Mouse (Mus musculus) mouse embryonic stem cell (cell line): ENCODE measurements around the gene Gm21411.
"Not testable (repeated sequence)": the region's sequence is repeated elsewhere in the genome, so short reads cannot be mapped to it uniquely, and the experiment has no call there.

Experiments used
- in situ Hi-C, 2 experiments: fragments of 300-500 bp; cut with MboI; formaldehyde crosslinking; loops; 1 replicate in 1 of 2; 3 replicates in 1 of 2; pipeline ENCODE4 v1.14.3; 2019 to 2020; ENCODE audit warnings: low sequenced_read_pairs in 2 of 2, low pct_unique_long_range_greater_than_20kb in 1 of 2, mixed read lengths in 1 of 2; ENCODE audit not compliant: unreplicated experiment in 1 of 2

The Gm21411 gene

DNA sequence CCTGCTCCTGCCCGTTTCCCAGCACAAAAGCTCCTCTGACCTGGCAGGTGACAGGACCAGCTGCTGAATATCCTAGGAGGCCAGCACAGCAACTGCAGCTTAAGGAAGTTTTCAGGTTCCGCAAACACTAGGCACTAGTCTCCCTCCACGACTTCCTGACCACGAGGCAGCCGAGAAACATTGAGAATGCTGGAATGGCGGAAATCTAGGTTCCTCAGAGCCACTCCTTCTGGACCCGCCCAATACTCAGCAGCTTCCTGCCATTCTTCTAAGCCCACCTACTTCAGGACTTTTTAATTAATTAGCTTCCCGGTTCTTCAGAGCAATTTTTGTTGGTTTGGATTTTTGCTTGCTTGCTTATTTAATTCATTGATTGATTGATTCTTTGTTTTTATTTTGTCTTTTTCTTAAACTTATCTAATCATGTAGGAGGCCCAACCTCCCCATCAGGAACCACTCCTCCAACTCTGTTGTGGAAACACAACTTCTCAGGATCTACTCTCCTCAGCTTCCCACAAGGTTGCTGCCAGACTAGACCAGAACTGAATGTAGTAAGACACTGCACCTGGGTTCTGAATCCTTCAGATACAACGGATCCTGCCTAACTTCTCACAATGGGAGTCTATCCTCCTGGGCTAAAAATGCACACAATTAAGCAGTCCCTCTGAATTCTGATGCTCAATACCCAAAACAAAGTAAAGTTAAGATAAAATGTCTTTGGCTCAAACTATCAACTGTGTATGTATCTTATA lies at the start of gene Gm21411:
TSS of gene Gm21411 (minus strand) at position 205 of the 752 bp plus-strand sequence.
- in situ Hi-C loops, result not testable (repeated sequence)

- in situ Hi-C loops, result not testable (repeated sequence)
Observed at GRCm38 (mm10) chr4:146941691-146942090, 32.3 kb upstream of the Gm21411 start.

DNA sequence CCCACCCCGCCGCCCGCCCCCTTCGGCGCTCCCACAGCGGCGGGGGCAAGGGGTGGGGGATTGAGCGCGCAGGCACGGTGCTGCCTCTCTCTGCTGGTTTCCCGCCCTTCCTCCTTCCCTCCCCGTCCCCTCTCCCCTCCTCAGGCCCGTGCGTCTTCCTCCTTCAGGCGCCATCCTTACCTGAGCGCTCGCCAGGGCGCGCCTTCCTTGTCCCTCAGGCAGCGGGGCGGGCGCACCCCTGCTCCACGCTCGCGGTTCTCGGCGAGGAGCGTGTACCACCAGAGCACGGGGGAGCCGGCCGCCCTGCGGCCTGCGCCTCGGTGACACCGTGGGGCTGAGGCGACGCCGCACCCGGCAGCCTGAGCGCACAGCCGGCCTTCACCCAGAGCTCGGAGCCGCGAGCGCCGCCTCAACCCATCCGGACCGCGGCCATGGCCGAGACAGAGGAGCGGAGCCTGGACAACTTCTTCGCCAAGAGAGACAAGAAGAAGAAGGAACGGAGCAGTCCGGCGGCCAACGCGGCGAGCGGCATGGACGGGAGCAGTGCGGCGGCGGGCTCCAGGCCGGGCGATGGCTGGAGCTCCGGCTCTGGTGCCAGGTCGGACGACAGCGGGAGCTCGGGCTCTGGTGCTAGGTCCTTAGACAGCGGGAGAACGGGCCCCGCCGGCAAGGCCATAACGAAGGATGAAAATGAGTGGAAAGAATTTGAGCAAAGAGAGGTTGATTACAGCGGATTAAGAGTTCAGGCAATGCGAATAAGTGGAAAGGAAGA lies 23.1 kb upstream of the Gm21411 start:
- in situ Hi-C loops, result no loop called here

- in situ Hi-C loops, result no loop called here
Observed at GRCm38 (mm10) chr4:146915196-146915595, 5.8 kb upstream of the Gm21411 start.

DNA sequence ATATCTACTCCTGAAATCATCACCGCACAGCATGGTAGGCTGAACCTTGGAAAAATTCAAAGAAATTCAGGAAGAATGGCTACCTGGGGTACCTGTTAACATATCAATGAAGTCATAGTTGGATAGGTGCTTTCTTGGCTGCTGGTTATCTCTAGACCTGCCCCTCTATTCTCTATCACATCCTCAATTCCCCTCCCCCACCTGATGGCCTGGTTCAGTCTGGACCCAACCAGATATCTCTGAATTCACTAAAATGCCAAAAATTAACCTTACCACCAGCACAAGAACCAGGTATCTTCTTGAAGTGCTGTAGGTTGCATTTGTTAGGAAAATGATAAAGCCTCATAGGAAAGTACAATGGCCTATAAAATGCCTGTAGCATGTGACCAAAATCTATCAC lies 1.3 kb downstream of the Gm21411 start:
- in situ Hi-C loops, result not testable (repeated sequence)

GRCm38 (mm10) chr4:146904782-146905181 lies 4.6 kb downstream of the Gm21411 start:
- in situ Hi-C loops, result not testable (repeated sequence)

- in situ Hi-C loops, result not testable (repeated sequence)
Observed at GRCm38 (mm10) chr4:146903126-146903525, 6.3 kb downstream of the Gm21411 start.
